Mouse (Mus musculus): Measurements from ENCODE around the gene Pde3b. TPM values are rescaled to one million over a fixed set of nuclear protein-coding genes. Genes with fewer than 3 reads are reported as not detected.
"Not testable (repeated sequence)": the region's sequence is repeated elsewhere in the genome, so short reads cannot be mapped to it uniquely, and the experiment has no call there.

Pde3b gene
- polyA plus RNA-seq, 1 experiment from 2014 or later: 8.0 TPM

DNA sequence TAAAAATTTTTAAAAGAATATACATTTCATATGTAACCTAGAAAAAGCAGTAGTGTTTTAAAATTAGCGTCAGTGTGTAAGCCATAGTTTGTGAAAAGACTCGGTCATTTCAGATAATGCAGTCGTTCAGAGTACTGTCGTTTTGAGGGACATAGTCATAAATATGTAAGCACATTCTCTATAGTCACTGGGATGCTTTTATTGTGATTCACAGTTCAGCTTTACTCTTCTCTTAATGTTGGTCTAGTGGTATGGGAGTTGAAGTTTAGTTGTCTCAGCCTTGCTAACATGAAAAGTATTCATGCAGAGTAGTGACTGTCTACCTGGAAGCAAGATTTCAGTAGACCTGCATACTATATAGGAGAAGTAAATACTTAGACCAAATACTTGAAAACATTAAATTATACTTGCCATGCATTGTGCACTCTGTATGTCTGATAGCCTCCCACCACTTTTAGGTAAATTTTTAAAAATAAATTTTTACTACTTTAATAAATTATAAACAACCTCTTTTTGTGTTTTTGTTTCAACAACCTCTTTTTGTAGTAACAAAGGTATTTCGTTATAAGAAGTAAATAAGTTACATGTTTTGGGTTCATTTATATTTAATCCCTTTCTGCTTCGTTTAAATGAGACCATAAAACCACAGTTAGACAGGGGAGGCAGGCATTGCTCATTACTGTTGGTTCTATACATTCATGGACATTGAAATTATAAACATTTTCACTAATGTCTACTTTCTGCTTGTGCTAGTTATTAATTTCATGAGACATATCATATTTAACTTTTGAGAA, 65.3 kb downstream of the Pde3b start:
- no peak for ATAC-seq (ENCODE audit: insufficient number of reproducible peaks, insufficient read depth, low FRiP score, low TSS enrichment)
- no peaks in the 10 kb centered on the region for H3K27me3 ChIP-seq
- H3K4me1 ChIP-seq: no peaks in the 10 kb centered on the region
- no peak overlapping the region for H3K4me2 ChIP-seq (replicated peaks)
- no peak overlapping the region for H3K9ac ChIP-seq
- H3K9me3 ChIP-seq: no peaks in the 10 kb centered on the region
- no peak overlapping the region for H3K27ac ChIP-seq
- WGBS: 85% methylated on average over 6 of the region's 6 CpGs
- H3K4me3 ChIP-seq: no peak overlapping the region
- no peaks in the 10 kb centered on the region for H3K36me3 ChIP-seq

DNA sequence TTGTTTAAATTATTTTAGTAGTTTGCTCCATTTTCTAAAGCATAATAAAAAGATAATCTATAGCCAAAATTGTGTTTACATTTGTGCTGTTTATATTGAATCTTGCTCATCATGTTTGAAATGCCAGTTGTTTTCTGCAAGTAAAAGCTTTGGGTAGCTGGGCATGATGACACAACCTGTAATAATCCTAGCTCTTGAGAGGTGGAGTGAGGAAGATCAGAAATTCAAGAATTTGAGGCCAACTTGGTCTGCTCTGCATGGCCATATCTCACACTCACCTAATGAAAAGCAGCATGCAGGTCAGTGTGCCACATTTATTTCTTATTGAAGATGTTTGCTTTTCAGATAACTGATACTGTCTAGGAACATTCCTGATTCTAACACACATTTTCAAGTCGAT, 65.9 kb downstream of the Pde3b start:
- H3K4me2 ChIP-seq (replicated peaks): no peak overlapping the region
- H3K27me3 ChIP-seq: no peaks in the 10 kb centered on the region
- H3K9me3 ChIP-seq: no peaks in the 10 kb centered on the region
- no peak for ATAC-seq (ENCODE audit: insufficient number of reproducible peaks, insufficient read depth, low FRiP score, low TSS enrichment)
- WGBS: 78% methylated on average over 1 of the region's 1 CpGs
- H3K4me3 ChIP-seq: no peak overlapping the region
- no peaks in the 10 kb centered on the region for H3K36me3 ChIP-seq
- H3K9ac ChIP-seq: no peak overlapping the region
- H3K4me1 ChIP-seq: no peaks in the 10 kb centered on the region
- no peak overlapping the region for H3K27ac ChIP-seq

- Histone ChIP-seq H3K4me2 (replicated peaks) (no peak overlapping the region), H3K27me3 (no peaks in the 10 kb centered on the region), H3K9me3 (no peaks in the 10 kb centered on the region), H3K4me3 (no peak overlapping the region), H3K36me3 (no peaks in the 10 kb centered on the region), H3K9ac (no peak overlapping the region), H3K27ac (no peak overlapping the region), H3K4me1 (no peaks in the 10 kb centered on the region)
- no peak for ATAC-seq (ENCODE audit: insufficient number of reproducible peaks, insufficient read depth, low FRiP score, low TSS enrichment)
- 89% methylated on average over 2 of the region's 2 CpGs for WGBS
Measured at GRCm38 (mm10) chr7:114481429-114481931, 66.4 kb downstream of the Pde3b start.

DNA sequence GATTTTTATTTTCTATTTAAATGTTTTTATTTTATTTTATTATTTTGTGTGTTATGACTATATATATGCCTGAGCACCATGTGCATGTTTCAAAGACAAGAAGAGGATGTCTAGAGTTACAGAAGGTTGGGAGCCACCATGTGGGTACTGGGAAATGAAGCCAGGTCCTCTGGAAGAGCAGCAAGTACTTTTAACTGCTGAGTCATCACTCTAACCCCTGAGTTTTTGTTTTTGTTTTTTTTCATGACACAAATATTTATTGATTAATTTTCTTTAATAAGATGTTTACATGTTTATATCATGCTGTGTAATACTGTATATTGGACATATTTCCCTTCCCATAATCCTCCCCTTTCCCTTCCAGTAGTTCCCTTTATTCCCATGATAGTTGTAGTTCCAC, 77.5 kb downstream of the Pde3b start:
- no peak for ATAC-seq (ENCODE audit: insufficient number of reproducible peaks, insufficient read depth, low FRiP score, low TSS enrichment)

GRCm38 (mm10) chr7:114494033-114494432, 79.0 kb downstream of the Pde3b start:
- WGBS: 94% methylated on average over 5 of the region's 5 CpGs
- ATAC-seq (ENCODE audit: insufficient number of reproducible peaks, insufficient read depth, low FRiP score, low TSS enrichment): no peak

More for the DNA sequence above, 77.5 kb downstream of the Pde3b start:
- H3K27ac ChIP-seq: no peak overlapping the region
- no peak overlapping the region for H3K4me3 ChIP-seq
- H3K9me3 ChIP-seq: no peaks in the 10 kb centered on the region
- no peak overlapping the region for H3K4me2 ChIP-seq (replicated peaks)
- no peaks in the 10 kb centered on the region for H3K27me3 ChIP-seq
- no peaks in the 10 kb centered on the region for H3K4me1 ChIP-seq
- no peaks in the 10 kb centered on the region for H3K36me3 ChIP-seq
- no peak overlapping the region for H3K9ac ChIP-seq

DNA sequence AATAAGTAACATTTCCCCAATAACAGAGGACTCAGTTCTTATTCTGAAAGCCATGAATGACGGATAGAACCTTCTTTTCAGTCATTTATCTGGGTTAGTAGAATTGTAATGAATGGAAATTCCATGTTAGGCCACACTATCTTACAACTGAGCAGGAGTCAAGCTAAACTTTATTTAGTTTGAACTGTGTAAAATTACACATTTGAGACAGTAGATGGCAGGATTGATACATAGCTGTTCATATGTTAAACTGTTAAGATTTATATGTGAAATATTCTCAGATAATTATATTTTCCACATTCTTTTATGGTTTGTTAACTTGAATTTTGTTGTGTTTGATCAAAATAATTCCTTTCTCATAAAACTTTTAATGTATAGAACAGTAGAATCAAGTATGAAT, 84.2 kb downstream of the Pde3b start:
- ATAC-seq (ENCODE audit: insufficient number of reproducible peaks, insufficient read depth, low FRiP score, low TSS enrichment): no peak
- H3K4me2 ChIP-seq (replicated peaks): no peak overlapping the region
- H3K27ac ChIP-seq: no peak overlapping the region
- H3K27me3 ChIP-seq: no peaks in the 10 kb centered on the region
- no peak overlapping the region for H3K9ac ChIP-seq
- no peaks in the 10 kb centered on the region for H3K4me1 ChIP-seq
- H3K36me3 ChIP-seq: no peaks in the 10 kb centered on the region
- no peaks in the 10 kb centered on the region for H3K9me3 ChIP-seq
- 81% methylated on average over 1 of the region's 1 CpGs for WGBS
- no peak overlapping the region for H3K4me3 ChIP-seq

More at GRCm38 (mm10) chr7:114494033-114494432, 79.0 kb downstream of the Pde3b start:
- Histone ChIP-seq H3K9me3 (no peaks in the 10 kb centered on the region), H3K27me3 (no peaks in the 10 kb centered on the region), H3K36me3 (no peaks in the 10 kb centered on the region), H3K27ac (no peak overlapping the region), H3K4me1 (no peaks in the 10 kb centered on the region), H3K4me3 (no peak overlapping the region), H3K9ac (no peak overlapping the region), H3K4me2 (replicated peaks) (no peak overlapping the region)

DNA sequence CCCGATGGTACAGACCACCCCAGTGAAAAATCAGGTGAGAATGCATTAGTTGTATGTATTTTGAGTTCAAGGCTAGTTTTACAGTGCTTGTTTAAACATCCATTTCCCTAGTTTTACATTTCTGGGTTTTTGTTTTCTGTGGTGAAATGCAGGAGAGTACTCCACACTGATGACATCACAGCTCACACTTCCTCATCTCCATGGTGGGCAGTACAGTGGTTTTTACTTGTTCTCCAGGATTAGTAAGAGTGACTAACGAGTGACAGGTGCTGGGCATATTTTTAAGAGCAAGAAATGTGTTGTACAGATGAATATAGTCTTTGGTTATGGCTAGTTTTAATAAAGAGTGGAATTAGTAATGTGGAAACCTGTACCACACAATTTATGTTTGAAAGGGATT, 93.8 kb downstream of the Pde3b start:
- Histone ChIP-seq H3K4me3 (no peak overlapping the region), H3K4me2 (replicated peaks) (no peak overlapping the region), H3K27me3 (no peaks in the 10 kb centered on the region), H3K9ac (no peak overlapping the region), H3K27ac (no peak overlapping the region), H3K4me1 (no peaks in the 10 kb centered on the region), H3K36me3 (no peaks in the 10 kb centered on the region), H3K9me3 (no peaks in the 10 kb centered on the region)
- WGBS: 84% methylated on average over 2 of the region's 2 CpGs
- ATAC-seq (ENCODE audit: insufficient number of reproducible peaks, insufficient read depth, low FRiP score, low TSS enrichment): no peak

DNA sequence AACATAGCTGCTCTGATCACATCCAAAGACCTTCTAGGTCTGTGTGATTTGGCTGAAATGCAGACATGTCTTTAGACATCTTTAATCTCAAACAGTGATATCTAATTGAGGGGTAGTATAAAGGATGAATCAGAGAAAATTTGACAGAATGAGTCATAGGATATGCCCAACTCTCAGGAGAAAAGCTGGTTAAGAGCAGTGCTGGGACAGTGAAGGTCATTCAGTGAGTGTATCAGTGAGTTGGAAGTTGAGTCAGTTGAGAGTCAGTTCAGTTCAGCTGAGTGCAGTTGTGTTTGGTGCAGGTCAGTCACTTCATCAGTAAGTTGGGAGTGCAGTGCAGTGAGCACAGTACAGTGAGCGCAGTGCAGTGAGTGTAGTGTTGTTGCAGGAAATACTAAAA, 105.0 kb downstream of the Pde3b start:
- Histone ChIP-seq H3K36me3 (0 out of 2 replicates have a peak, but pooled peaks cover 2% of the 10 kb centered on the region), H3K9ac (no peak overlapping the region), H3K27me3 (no peaks in the 10 kb centered on the region), H3K27ac (no peak overlapping the region), H3K4me1 (no peaks in the 10 kb centered on the region), H3K9me3 (no peaks in the 10 kb centered on the region), H3K4me2 (replicated peaks) (no peak overlapping the region), H3K4me3 (no peak overlapping the region)
- ATAC-seq (ENCODE audit: insufficient number of reproducible peaks, insufficient read depth, low FRiP score, low TSS enrichment): no peak
- WGBS: 100% methylated on average over 1 of the region's 1 CpGs

- WGBS: 82% methylated on average over 1 of the region's 1 CpGs
- H3K4me2 ChIP-seq (replicated peaks): no peak overlapping the region
Measured at GRCm38 (mm10) chr7:114526245-114526644, 111.2 kb downstream of the Pde3b start.

DNA sequence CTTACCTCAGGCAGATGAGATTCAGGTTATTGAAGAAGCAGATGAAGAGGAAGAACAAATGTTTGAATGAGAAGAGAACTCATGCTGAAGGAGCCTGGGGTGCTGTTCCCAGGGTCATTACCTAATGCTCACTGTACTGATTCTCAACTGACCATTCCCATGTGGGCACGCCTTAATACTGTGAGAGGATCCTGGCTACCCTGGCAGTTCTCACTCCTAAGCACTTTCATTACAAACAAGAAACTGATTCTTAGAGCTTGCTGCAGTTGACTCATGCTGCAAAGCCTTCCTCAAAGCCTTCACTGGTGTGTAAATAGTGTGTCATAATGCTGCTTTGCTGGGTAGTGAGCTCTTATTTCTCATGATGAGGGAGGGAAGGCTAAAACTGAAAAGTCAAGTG, 121.1 kb downstream of the Pde3b start:
- Histone ChIP-seq H3K27ac (no peak overlapping the region), H3K27me3 (no peaks in the 10 kb centered on the region), H3K4me1 (no peaks in the 10 kb centered on the region), H3K4me2 (replicated peaks) (no peak overlapping the region), H3K9me3 (no peaks in the 10 kb centered on the region), H3K36me3 (peaks cover 7% of the 10 kb centered on the region), H3K4me3 (no peak overlapping the region), H3K9ac (no peak overlapping the region)
- ATAC-seq (ENCODE audit: insufficient number of reproducible peaks, insufficient read depth, low FRiP score, low TSS enrichment): no peak
- WGBS: 100% methylated on average over 1 of the region's 1 CpGs

More at GRCm38 (mm10) chr7:114526245-114526644, 111.2 kb downstream of the Pde3b start:
- Histone ChIP-seq H3K4me3 (no peak overlapping the region), H3K4me1 (no peaks in the 10 kb centered on the region), H3K27me3 (no peaks in the 10 kb centered on the region), H3K36me3 (no peaks in the 10 kb centered on the region), H3K9me3 (no peaks in the 10 kb centered on the region), H3K27ac (no peak overlapping the region), H3K9ac (no peak overlapping the region)
- no peak for ATAC-seq (ENCODE audit: insufficient number of reproducible peaks, insufficient read depth, low FRiP score, low TSS enrichment)

GRCm38 (mm10) chr7:114562531-114563241, 147.6 kb downstream of the Pde3b start, which contains the start of gene Cyp2r1:
Cyp2r1 (minus strand) TSS chr7:114562972.
- Histone ChIP-seq H3K9ac (peak within 1 kb of the TSS; percentile 66), H3K36me3 (no peaks in the 10 kb centered on the region), H3K9me3 (no peaks in the 10 kb centered on the region), H3K27ac (peak within 1 kb of the TSS; percentile 93), H3K4me3 (peak within 1 kb of the TSS; percentile 52), H3K4me1 (no peaks in the 10 kb centered on the region), H3K27me3 (no peaks in the 10 kb centered on the region), H3K4me2 (replicated peaks) (peak within 1 kb of the TSS; percentile 66)
- WGBS: 2% methylated on average over 56 of the region's 56 CpGs
- peak; percentile 100 for ATAC-seq (ENCODE audit: insufficient number of reproducible peaks, insufficient read depth, low FRiP score, low TSS enrichment)

GRCm38 (mm10) chr7:114573866-114574265, 158.8 kb downstream of the Pde3b start:
- H3K4me2 ChIP-seq (replicated peaks); H3K9me3 ChIP-seq; H3K27me3 ChIP-seq; H3K36me3 ChIP-seq; H3K9ac ChIP-seq; H3K4me1 ChIP-seq; H3K4me3 ChIP-seq; H3K27ac ChIP-seq; ATAC-seq (ENCODE audit: insufficient number of reproducible peaks, insufficient read depth, low FRiP score, low TSS enrichment): not testable (repeated sequence)
- WGBS: 85% methylated on average over 4 of the region's 4 CpGs

All from embryonic facial prominence, embryonic 12.5 days (tissue).